Mouse (Mus musculus) G1E (cell line): ENCODE measurements around the gene Spock1. TPM values are rescaled to one million over a fixed set of nuclear protein-coding genes. Genes with fewer than 3 reads are reported as not detected.

Experiments used
- ATAC-seq: 2 replicates; pipeline ENCODE4 v1.8.0; 2016; ENCODE audit warnings: mild to moderate bottlenecking; ENCODE audit not compliant: insufficient number of reproducible peaks, poor library complexity, low FRiP score, severe bottlenecking; ENCODE audit errors: extremely low read depth
- DNase-seq: peaks from one replicate; pipeline ENCODE4 v3.0.0; 2012; ENCODE audit warnings: low spot score
- H3K27me3 ChIP-seq: 2 replicates; pipeline ENCODE4 v1.6.1; 2012; ENCODE audit warnings: mild to moderate bottlenecking, low read length, inconsistent platforms; ENCODE audit not compliant: insufficient read depth
- H3K36me3 ChIP-seq: replicated peaks from 2 replicates; pipeline ENCODE3; 2012; ENCODE audit warnings: mild to moderate bottlenecking, inconsistent platforms
- H3K4me1 ChIP-seq: 2 replicates; pipeline ENCODE4 v1.6.1; 2012; ENCODE audit warnings: low read depth, low read length, inconsistent platforms, mixed read lengths; ENCODE audit not compliant: insufficient read depth
- H3K4me3 ChIP-seq: 2 replicates; pipeline ENCODE4 v1.5.1; 2012; ENCODE audit warnings: low read depth, mild to moderate bottlenecking, inconsistent platforms, low read length, moderate library complexity, mixed read lengths
- H3K9me3 ChIP-seq: replicated peaks from 2 replicates; pipeline ENCODE4 v1.6.1; 2012; ENCODE audit warnings: inconsistent platforms
- CTCF ChIP-seq: IDR thresholded peaks from 2 replicates; pipeline ENCODE4 v1.5.1; 2012; ENCODE audit warnings: low read depth, low read length, inconsistent platforms, mixed read lengths
- GATA1 ChIP-seq: IDR thresholded peaks from 2 replicates; pipeline ENCODE4 v1.6.1; 2012; ENCODE audit warnings: borderline replicate concordance, low read length, inconsistent platforms, mixed read lengths
- GATA2 ChIP-seq: IDR thresholded peaks from 2 replicates; pipeline ENCODE4 v1.6.1; 2012; ENCODE audit warnings: low read depth, low read length, inconsistent platforms, borderline replicate concordance
- POLR2AphosphoS5 ChIP-seq: IDR thresholded peaks from 2 replicates; pipeline ENCODE4 v1.6.1; 2012; ENCODE audit warnings: low read depth, low read length, inconsistent platforms; ENCODE audit not compliant: insufficient replicate concordance
- TAL1 ChIP-seq: conservative IDR thresholded peaks from 2 replicates; pipeline ENCODE4 v1.6.1; 2012; ENCODE audit warnings: low read depth, low read length, inconsistent platforms, mixed read lengths
- polyA plus RNA-seq: library from polyadenylated mRNA; stranded (reverse); fragments of >175 nt; gene quantifications from 2 replicates; pipeline ENCODE4 v1.2.3, GENCODE M21; 2012
- total RNA-seq, 2 experiments: library from RNA; stranded (forward) in 1 of 2; stranded (reverse) in 1 of 2; fragments of 200-1000 nt in 1 of 2; fragments of >200 nt in 1 of 2; fragmentation: Nextera tagmentation in 1 of 2; gene quantifications; 2 replicates each; pipeline ENCODE4 v1.2.3; 2014 to 2017

The Spock1 gene
- total and polyA plus RNA-seq, 3 experiments: 0.22 TPM; not detected in 2

DNA sequence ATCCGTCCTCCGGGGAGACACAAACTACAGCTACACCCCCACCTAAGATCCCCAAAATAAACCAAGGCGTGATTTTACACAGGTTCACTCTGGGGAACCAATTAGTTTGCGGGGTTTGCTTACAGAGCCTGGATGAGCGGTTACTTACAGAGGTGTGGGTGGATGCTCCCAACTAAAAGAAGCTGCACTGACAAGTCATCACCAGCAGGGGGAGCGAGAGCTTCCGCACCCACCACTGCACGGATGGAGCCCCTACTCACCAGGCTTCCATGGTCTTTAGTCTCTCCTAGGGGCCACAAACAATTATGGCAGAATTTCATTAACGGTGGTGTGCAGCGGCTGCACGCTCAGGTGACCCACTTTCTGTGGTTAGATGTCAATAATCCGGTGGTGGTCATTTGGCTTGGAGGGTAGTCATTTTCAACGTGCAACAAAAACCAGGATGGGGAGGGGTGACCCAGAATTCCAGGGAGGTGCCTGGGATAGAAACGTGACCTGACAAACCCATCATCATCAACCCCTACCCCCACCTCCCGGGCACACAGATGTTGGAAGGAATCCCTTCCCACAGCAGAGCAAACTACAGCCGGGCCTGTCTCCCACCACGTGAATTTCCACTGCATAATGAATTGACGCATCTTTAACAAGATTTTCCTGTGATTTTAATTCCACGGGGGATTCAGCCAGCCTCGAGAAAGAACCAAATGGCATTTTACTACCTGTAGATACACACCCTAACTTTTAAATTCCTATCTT lies 186.4 kb downstream of the Spock1 start:
- Histone ChIP-seq H3K9me3 (peaks cover 83% of the 10 kb centered on the region), H3K4me3 (no peak overlapping the region), H3K27me3 (no peaks in the 10 kb centered on the region), H3K4me1 (no peaks in the 10 kb centered on the region), H3K36me3 (no peaks in the 10 kb centered on the region)
- no peak for TF ChIP-seq TAL1
- no peak for TF ChIP-seq GATA1
- TF ChIP-seq POLR2AphosphoS5: no peak
- no peak for TF ChIP-seq CTCF
- no peak for TF ChIP-seq GATA2
- DNase-seq: no peak
- no peak for ATAC-seq

DNA sequence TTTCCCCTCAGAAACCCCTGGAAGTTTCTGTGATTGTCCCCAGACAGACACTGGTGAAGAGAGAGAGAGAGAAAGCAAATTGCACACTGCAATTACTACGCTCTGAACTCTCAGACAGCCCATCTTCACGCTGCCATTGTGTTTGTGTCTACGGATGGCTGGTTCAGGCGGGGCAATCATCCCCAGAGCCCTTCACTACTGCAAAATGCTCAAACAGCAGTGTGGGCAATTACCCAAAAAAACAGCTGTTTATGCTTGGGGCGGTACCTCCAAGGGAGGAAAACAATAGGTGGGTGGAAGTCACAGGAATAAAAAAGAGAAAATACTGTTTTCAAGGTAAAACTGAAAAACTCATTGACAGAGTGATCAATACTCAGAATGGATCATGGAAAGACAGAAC lies 190.0 kb downstream of the Spock1 start:
- no peaks in the 10 kb centered on the region for H3K27me3 ChIP-seq
- H3K9me3 ChIP-seq: peaks cover 73% of the 10 kb centered on the region
- DNase-seq (no peak), ATAC-seq (no peak)
- H3K4me1 ChIP-seq: no peaks in the 10 kb centered on the region
- H3K4me3 ChIP-seq: no peak overlapping the region
- no peak for TF ChIP-seq POLR2AphosphoS5
- TF ChIP-seq TAL1: no peak
- no peak for TF ChIP-seq GATA2
- TF ChIP-seq GATA1: no peak
- no peak for TF ChIP-seq CTCF
- H3K36me3 ChIP-seq: no peaks in the 10 kb centered on the region

DNA sequence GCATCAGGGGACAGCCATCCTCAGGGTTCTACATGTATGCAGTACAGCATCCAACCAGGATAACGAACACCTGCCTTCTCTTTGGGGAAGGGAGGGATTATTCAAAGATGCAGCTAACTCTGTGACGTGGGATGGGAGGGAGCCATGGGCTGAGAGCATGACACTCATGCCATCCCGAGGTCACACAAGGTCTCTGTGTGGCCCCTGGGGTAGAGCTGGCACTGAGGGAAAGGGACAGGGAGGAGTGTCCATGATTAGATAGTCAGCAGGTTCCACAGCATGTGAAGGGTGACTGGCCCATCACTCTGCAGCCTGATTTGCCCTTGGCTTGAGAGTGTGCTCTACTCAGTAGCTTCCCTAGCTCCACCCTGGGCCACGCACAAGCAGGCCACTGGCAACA lies 195.2 kb downstream of the Spock1 start:
- Histone ChIP-seq H3K4me3 (no peak overlapping the region), H3K36me3 (no peaks in the 10 kb centered on the region), H3K9me3 (peaks cover 71% of the 10 kb centered on the region), H3K27me3 (no peaks in the 10 kb centered on the region), H3K4me1 (no peaks in the 10 kb centered on the region)
- ATAC-seq (no peak), DNase-seq (no peak)
- TF ChIP-seq GATA2 (no peak), POLR2AphosphoS5 (no peak), TAL1 (no peak), CTCF (no peak), GATA1 (no peak)

DNA sequence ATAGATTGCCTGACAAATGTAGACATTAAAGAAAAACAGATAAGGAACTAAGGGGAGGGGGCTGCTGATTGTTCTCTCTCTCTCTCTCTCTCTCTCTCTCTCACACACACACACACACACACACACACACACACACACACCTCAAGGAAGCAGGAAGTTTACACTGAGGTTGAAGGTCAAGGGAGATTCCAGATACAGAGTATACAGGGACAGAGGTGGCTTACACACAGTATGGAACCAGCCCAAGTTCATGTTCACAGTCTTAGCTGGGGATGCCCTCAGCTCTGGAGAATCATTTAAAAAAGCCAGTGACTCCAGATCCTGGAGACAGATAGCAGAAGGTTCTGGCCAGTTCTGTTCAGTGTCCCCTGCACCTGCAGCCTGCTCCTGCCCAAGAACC lies 199.7 kb downstream of the Spock1 start:
- DNase-seq: no peak
- H3K4me1 ChIP-seq: no peaks in the 10 kb centered on the region
- H3K36me3 ChIP-seq: no peaks in the 10 kb centered on the region
- no peak for ATAC-seq
- peaks cover 74% of the 10 kb centered on the region for H3K9me3 ChIP-seq
- H3K27me3 ChIP-seq: no peaks in the 10 kb centered on the region
- no peak overlapping the region for H3K4me3 ChIP-seq
- TF ChIP-seq GATA1: no peak

DNA sequence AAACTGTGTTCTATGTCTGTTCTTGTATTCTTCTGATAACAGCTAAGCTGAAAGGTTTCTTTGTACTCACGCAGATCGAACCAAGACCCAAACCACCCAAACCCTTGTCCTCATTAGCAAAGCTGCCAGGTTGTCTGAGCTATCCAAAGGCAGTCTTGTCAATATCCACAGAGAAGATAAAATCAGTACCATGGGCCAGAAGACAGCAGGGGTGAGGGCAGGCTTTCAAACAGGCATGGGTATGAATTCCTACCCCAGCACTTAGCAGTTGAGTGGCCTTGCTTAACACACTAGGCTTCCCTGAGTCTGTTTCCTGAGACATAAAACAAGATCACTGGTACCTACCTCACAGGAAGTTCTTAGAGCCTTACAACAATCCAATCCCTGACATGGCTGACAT lies 205.2 kb downstream of the Spock1 start:
- TF ChIP-seq TAL1: no peak
- TF ChIP-seq CTCF: no peak
- TF ChIP-seq GATA2: no peak
- TF ChIP-seq GATA1: no peak
- TF ChIP-seq POLR2AphosphoS5: no peak
- ATAC-seq: no peak
- peaks cover 71% of the 10 kb centered on the region for H3K9me3 ChIP-seq

DNA sequence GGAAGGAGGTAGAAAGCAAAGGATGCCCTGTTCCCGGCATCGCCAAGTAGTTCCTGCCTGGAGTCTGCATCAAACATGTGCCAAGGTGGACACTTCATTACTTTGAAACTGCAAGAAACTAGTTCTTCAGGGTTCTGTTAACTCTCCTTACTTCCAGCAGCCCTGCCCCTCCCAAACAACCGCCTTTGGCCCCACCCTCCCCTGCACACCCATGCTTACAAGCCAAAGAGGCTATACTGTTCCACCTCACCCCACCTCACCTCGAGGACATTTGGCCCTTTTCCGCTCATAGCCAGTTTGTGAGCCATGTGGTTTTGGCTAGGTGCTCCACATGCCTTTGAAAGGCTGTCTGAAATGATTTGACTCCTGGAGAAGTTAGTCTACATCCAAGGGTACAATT lies 211.4 kb downstream of the Spock1 start:
- DNase-seq: no peak
- no peak for ATAC-seq
- H3K9me3 ChIP-seq: peaks cover 84% of the 10 kb centered on the region

More for the DNA sequence above, 205.2 kb downstream of the Spock1 start:
- DNase-seq: no peak
- no peaks in the 10 kb centered on the region for H3K4me1 ChIP-seq
- no peaks in the 10 kb centered on the region for H3K36me3 ChIP-seq
- H3K27me3 ChIP-seq: no peaks in the 10 kb centered on the region
- no peak overlapping the region for H3K4me3 ChIP-seq

DNA sequence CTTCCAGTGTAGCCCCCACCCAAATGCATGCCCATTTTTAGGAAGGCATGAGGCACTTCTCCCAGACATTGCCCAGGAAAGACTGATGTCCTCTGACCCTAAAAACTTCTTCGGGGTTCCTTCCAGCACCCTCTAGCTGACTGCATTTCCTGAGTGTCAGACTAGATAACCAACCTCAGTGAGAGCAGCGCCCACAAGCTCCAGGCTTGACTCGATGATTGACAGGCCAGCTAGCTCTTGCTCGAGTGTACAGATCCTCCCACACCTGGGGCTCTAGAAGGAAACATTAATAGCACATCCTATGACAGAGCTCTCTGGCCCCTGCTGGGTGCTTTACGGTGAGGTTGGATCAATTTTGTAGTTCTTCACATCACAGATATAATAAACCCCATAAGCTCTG lies 219.2 kb downstream of the Spock1 start:
- no peak for TF ChIP-seq CTCF
- no peak for TF ChIP-seq POLR2AphosphoS5
- no peak for TF ChIP-seq GATA1
- TF ChIP-seq TAL1: no peak
- Histone ChIP-seq H3K9me3 (peaks cover 81% of the 10 kb centered on the region), H3K4me1 (no peaks in the 10 kb centered on the region), H3K27me3 (no peaks in the 10 kb centered on the region), H3K36me3 (no peaks in the 10 kb centered on the region), H3K4me3 (no peak overlapping the region)
- ATAC-seq (no peak), DNase-seq (no peak)

More for the DNA sequence above, 211.4 kb downstream of the Spock1 start:
- Histone ChIP-seq H3K4me1 (no peaks in the 10 kb centered on the region), H3K4me3 (no peak overlapping the region), H3K27me3 (no peaks in the 10 kb centered on the region), H3K36me3 (no peaks in the 10 kb centered on the region)
- TF ChIP-seq GATA2 (no peak), GATA1 (no peak), POLR2AphosphoS5 (no peak), CTCF (no peak), TAL1 (no peak)
